Mouse (Mus musculus) MEL (cell line): ENCODE measurements around the gene Ppm1m.

ENCODE experiments used
- CHD1 ChIP-seq: IDR thresholded peaks from 2 replicates; pipeline ENCODE4 v1.6.1; 2012; ENCODE audit warnings: low read depth, mild to moderate bottlenecking, inconsistent platforms, low read length, improper control_type of control experiment
- CTCF ChIP-seq, 3 experiments: IDR thresholded peaks in 2 of 3; conservative IDR thresholded peaks in 1 of 3; 2 replicates each; pipeline ENCODE4 v1.5.1; 2011 to 2012; ENCODE audit warnings: low read length in 3 of 3, low read depth in 2 of 3, mild to moderate bottlenecking in 2 of 3, improper control_type of control experiment in 1 of 3, inconsistent platforms in 1 of 3, mixed read lengths in 1 of 3, moderate library complexity in 1 of 3; ENCODE audit not compliant: control insufficient read depth in 1 of 3, insufficient read depth in 1 of 3, poor library complexity in 1 of 3, severe bottlenecking in 1 of 3
- GATA1 ChIP-seq: IDR thresholded peaks from 2 replicates; pipeline ENCODE4 v1.6.1; 2011; ENCODE audit warnings: low read depth, low read length, improper control_type of control experiment
- POLR2A ChIP-seq, 2 experiments: IDR thresholded peaks; 2 replicates each; pipeline ENCODE4 v1.6.1; 2011 to 2012; ENCODE audit warnings: low read length in 2 of 2, mild to moderate bottlenecking in 2 of 2, control low read depth in 1 of 2, improper control_type of control experiment in 1 of 2, low read depth in 1 of 2, moderate library complexity in 1 of 2; ENCODE audit not compliant: control insufficient read depth in 1 of 2, insufficient read depth in 1 of 2, poor library complexity in 1 of 2
- ZMIZ1 ChIP-seq: IDR thresholded peaks from 2 replicates; pipeline ENCODE4 v1.6.1; 2012; ENCODE audit warnings: low read depth, mild to moderate bottlenecking, inconsistent platforms, low read length, improper control_type of control experiment, moderate library complexity

DNA sequence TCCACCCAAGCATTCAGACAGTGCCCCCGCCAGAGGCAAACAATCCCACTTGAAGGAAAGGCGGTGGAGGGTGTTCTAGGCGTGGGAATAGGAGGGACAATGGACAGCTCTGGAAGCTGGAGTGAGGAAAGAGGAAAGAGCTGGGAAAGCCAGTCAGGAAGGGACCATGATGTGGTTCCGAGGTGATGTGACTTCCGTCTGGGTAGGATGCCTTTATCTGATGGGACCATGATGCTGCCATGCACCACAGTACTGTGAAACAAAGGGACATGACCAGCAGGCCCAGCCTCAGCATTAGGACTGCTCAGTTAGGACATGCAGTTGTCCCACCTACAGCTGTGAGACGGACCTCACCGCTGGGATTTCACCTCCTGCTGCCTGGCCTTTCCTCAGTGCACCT lies 31.7 kb upstream of the Ppm1m start:
- TF ChIP-seq CHD1 (no peak), CTCF (IDR thresholded peaks at IDR 0.05 in 2 of 3, conservative IDR thresholded peaks at IDR 0.05 in 1 of 3; ENCODE audit: control insufficient read depth in 1 of 3, insufficient read depth in 1 of 3, low read depth in 2 of 3, low read length in 3 of 3, poor library complexity in 1 of 3, severe bottlenecking in 1 of 3) (no peak), GATA1 (no peak), POLR2A (IDR thresholded peaks at IDR 0.05; ENCODE audit: control insufficient read depth in 1 of 2, insufficient read depth in 1 of 2, low read depth in 1 of 2, low read length in 2 of 2, poor library complexity in 1 of 2) (no peak), ZMIZ1 (no peak)
